Mouse (Mus musculus) hematopoietic multipotent progenitor cell, adult 10-12 weeks (in vitro differentiated cells): ENCODE measurements around the gene Gm498. TPM values are rescaled to one million over a fixed set of nuclear protein-coding genes. Genes with fewer than 3 reads are reported as not detected.

ENCODE experiments used
- polyA plus RNA-seq: library from polyadenylated mRNA; stranded (reverse); fragments of >175 nt; gene quantifications from 2 replicates; pipeline ENCODE4 v1.2.3, GENCODE M21; 2012; ENCODE audit warnings: low replicate concordance

The Gm498 gene
- not detected in 2 replicates for polyA plus RNA-seq

DNA sequence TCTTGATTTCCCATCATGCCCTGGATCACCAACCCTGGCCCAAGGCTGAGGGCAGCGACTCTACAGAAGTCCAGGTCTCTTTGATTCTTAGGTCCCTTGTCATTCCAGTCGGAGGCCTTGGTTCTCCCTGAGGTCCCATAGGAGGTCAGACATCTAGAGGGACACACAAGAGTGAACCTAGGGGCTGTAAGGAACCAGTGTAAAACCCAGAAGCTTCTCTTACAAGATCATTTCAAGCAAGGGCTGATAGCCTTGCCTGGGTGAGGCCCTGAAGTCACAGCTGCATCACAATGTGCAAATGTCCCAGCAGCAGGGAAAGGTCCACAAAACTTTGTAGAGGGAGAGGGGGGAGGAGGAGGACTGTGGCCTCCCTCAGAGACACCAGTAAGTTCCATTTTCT lies at the start of gene Gm498:
TSS of gene Gm498 (plus strand) at position 301 of the 400 bp plus-strand sequence.

DNA sequence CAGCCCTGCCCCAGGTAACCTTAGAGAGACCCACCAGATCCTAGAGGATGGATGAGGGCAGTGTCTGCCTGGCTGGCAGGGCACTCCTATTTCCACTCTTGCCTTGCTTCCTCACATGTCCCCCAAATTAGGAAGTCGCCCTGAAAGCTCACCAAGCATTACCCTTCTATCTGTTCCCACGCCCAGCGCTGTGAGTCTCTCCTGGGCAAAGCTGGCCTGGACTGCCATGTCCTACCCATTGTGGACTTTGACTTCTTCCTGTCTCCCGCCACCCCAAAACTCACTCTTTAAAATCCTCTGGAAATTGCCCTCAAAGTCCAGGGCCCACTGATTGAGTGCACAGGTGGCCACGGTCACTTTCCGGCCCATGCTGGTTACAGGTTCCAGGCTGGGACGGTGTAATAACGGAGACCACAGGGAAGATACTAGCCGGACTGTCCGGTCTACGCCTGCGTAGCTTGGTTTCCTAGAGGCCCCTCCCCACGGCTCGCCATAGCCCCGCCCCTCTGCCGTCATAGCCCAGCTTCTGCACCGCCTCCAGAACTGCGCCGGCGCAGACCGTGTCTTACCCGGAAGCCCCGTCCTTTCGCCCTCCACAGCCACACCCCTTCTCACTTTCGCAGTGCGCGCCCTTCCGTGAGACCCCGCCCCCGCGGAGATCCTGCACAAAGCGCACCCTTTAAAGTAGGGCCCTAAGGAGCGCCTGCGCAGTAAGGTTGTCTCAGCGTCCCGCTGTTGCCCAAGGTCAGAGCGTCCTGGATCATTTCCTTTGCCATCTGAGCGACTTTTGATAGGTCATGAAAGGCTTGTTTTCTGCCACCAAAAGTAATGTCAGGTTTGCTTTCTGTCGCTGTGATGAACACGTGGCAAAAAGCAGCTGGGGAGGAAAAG lies 44.0 kb upstream of the Gm498 start, which contains the start of the genes Nadsyn1 and Dhcr7:
TSS of gene Nadsyn1 (minus strand) at position 475 of the 891 bp plus-strand sequence.
TSS of gene Dhcr7 (plus strand) at position 771 of the 891 bp plus-strand sequence.

Other genes starting within 250 kb of the Gm498 start
- gene Tnfrsf26, start 238.1 kb upstream of the Gm498 start, polyA plus RNA-seq, result 0.96 and 1.4 TPM in 2 replicates
- gene Tnfrsf22, start 217.2 kb upstream of the Gm498 start, polyA plus RNA-seq, result 0.80 and 2.9 TPM in 2 replicates
- 0.19 and 0.52 TPM in 2 replicates for gene Tnfrsf23, start 181.0 kb upstream of the Gm498 start, polyA plus RNA-seq
- gene Osbpl5, start 109.9 kb upstream of the Gm498 start, polyA plus RNA-seq, result 29.4 and 30.4 TPM in 2 replicates
- not detected in 2 replicates for gene Mrgprg, start 99.8 kb upstream of the Gm498 start, polyA plus RNA-seq
- 10.2 and 10.7 TPM in 2 replicates for gene Mrgpre, start 82.3 kb upstream of the Gm498 start, polyA plus RNA-seq
- 3.6 and 6.1 TPM in 2 replicates for gene Nadsyn1, start 44.0 kb upstream of the Gm498 start, polyA plus RNA-seq
- gene Dhcr7, start 43.7 kb upstream of the Gm498 start, polyA plus RNA-seq, result 6.0 and 14.0 TPM in 2 replicates
- gene Shank2, start 135.1 kb downstream of the Gm498 start, polyA plus RNA-seq, result 0.15 and 0.17 TPM in 2 replicates